Mouse (Mus musculus): ENCODE results near the gene Rnase11. TPM values are rescaled to one million over a fixed set of nuclear protein-coding genes. Genes with fewer than 3 reads are reported as not detected.

The Rnase11 gene
- total RNA-seq, 1 experiment = not detected

DNA sequence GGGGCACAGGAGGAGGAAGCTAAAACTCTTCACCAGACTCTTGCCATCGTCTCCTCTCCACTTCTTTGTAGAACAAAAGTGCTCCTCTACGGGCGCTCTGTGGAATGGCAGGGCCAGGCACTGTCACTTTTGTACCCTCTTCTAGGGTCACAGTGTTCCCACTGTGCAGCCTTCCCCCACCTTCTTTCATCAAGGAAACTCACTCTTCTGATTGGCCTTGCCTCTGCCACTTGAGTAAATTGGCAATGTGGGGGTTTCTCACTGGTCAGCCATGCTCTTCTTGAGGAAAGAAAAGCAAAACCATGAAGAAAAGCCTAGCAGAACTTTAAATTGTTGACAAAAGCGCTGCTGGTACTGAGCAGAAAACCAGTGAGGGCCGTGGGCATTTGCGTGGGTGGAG is 8.2 kb downstream of the Rnase11 start, which contains the start of gene Rnase9:
Rnase9 (minus strand) TSS at position 101 of the 400 bp plus-strand sequence.
- no peak within 1 kb of the TSS for H3K4me3 ChIP-seq (ENCODE audit: insufficient read depth in 1 of 2, low read depth in 1 of 2, low read length in 2 of 2, poor library complexity in 1 of 2, severe bottlenecking in 1 of 2)
- TF ChIP-seq ZNF384 (IDR thresholded peaks at IDR 0.05; ENCODE audit: low read depth, low read length) = no peak
- TF ChIP-seq HCFC1 (IDR thresholded peaks at IDR 0.05; ENCODE audit: borderline replicate concordance, insufficient read depth, low read length) = no peak
- DNase-seq (ENCODE audit: low read depth, low spot score) = no peak
- H3K27ac ChIP-seq (ENCODE audit: insufficient read depth, low read depth, low read length, poor library complexity, severe bottlenecking) = no peak within 1 kb of the TSS
- no peak within 1 kb of the TSS for H3K9ac ChIP-seq (ENCODE audit: insufficient read depth, low read depth, low read length, poor library complexity, severe bottlenecking)
- no peaks in the 10 kb centered on the region for H3K9me3 ChIP-seq (ENCODE audit: control insufficient read depth, insufficient read depth, low read depth, low read length)
- H3K4me1 ChIP-seq (ENCODE audit: control insufficient read depth in 2 of 2, insufficient read depth in 2 of 2, low read length in 2 of 2, poor library complexity in 1 of 2) = 0 out of 4 replicates have a peak, but pooled peaks cover 3 to 4% of the 10 kb centered on the region in 2 experiments
- no peaks in the 10 kb centered on the region for H3K36me3 ChIP-seq (ENCODE audit: control insufficient read depth, insufficient read depth, low read length, poor library complexity, severe bottlenecking)
- in situ Hi-C loops (cut with MboI; ENCODE audit: low sequenced_read_pairs in 2 of 2, unreplicated experiment in 2 of 2) = no loop called here

GRCm38 (mm10) chr14:51036214-51036613 is 13.7 kb downstream of the Rnase11 start:
- DNase-seq (ENCODE audit: low read depth, low spot score) = no peak
- TF ChIP-seq ZC3H11A (IDR thresholded peaks at IDR 0.05; ENCODE audit: borderline replicate concordance, low read depth, low read length) (no peak), MAFK (IDR thresholded peaks at IDR 0.05; ENCODE audit: insufficient read depth, low read depth, low read length) (no peak), ZNF384 (IDR thresholded peaks at IDR 0.05; ENCODE audit: low read depth, low read length) (no peak), CHD2 (IDR thresholded peaks at IDR 0.05; ENCODE audit: low read depth, low read length) (no peak), HCFC1 (IDR thresholded peaks at IDR 0.05; ENCODE audit: borderline replicate concordance, insufficient read depth, low read length) (no peak)
- Histone ChIP-seq H3K9me3 (ENCODE audit: control insufficient read depth, insufficient read depth, low read depth, low read length) (no peaks in the 10 kb centered on the region), H3K4me3 (ENCODE audit: insufficient read depth in 1 of 2, low read depth in 1 of 2, low read length in 2 of 2, poor library complexity in 1 of 2, severe bottlenecking in 1 of 2) (no peak overlapping the region), H3K36me3 (ENCODE audit: control insufficient read depth, insufficient read depth, low read length, poor library complexity, severe bottlenecking) (no peaks in the 10 kb centered on the region), H3K27ac (ENCODE audit: insufficient read depth, low read depth, low read length, poor library complexity, severe bottlenecking) (no peak overlapping the region), H3K9ac (ENCODE audit: insufficient read depth, low read depth, low read length, poor library complexity, severe bottlenecking) (no peak overlapping the region), H3K4me1 (ENCODE audit: control insufficient read depth in 2 of 2, insufficient read depth in 2 of 2, low read length in 2 of 2, poor library complexity in 1 of 2) (0 out of 4 replicates have a peak, but pooled peaks cover 0 to 3% of the 10 kb centered on the region in 2 experiments)
- in situ Hi-C loops (cut with MboI; ENCODE audit: low sequenced_read_pairs in 2 of 2, unreplicated experiment in 2 of 2) = no loop called here

GRCm38 (mm10) chr14:51035206-51035605 is 14.8 kb downstream of the Rnase11 start:
- in situ Hi-C loops (cut with MboI; ENCODE audit: low sequenced_read_pairs in 2 of 2, unreplicated experiment in 2 of 2) = no loop called here
- Histone ChIP-seq H3K9me3 (ENCODE audit: control insufficient read depth, insufficient read depth, low read depth, low read length) (no peaks in the 10 kb centered on the region), H3K36me3 (ENCODE audit: control insufficient read depth, insufficient read depth, low read length, poor library complexity, severe bottlenecking) (no peaks in the 10 kb centered on the region), H3K4me1 (ENCODE audit: control insufficient read depth in 2 of 2, insufficient read depth in 2 of 2, low read length in 2 of 2, poor library complexity in 1 of 2) (0 out of 4 replicates have a peak, but pooled peaks cover 0 to 3% of the 10 kb centered on the region in 2 experiments), H3K4me3 (ENCODE audit: insufficient read depth in 1 of 2, low read depth in 1 of 2, low read length in 2 of 2, poor library complexity in 1 of 2, severe bottlenecking in 1 of 2) (no peak overlapping the region), H3K9ac (ENCODE audit: insufficient read depth, low read depth, low read length, poor library complexity, severe bottlenecking) (no peak overlapping the region), H3K27ac (ENCODE audit: insufficient read depth, low read depth, low read length, poor library complexity, severe bottlenecking) (no peak overlapping the region)
- TF ChIP-seq ZC3H11A (IDR thresholded peaks at IDR 0.05; ENCODE audit: borderline replicate concordance, low read depth, low read length) = no peak
- DNase-seq (ENCODE audit: low read depth, low spot score) = no peak

GRCm38 (mm10) chr14:51027387-51028155 is 22.4 kb downstream of the Rnase11 start:
- in situ Hi-C loops (cut with MboI; ENCODE audit: low sequenced_read_pairs in 2 of 2, unreplicated experiment in 2 of 2) = no loop called here
- Histone ChIP-seq H3K9me3 (ENCODE audit: control insufficient read depth, insufficient read depth, low read depth, low read length) (no peaks in the 10 kb centered on the region), H3K27ac (ENCODE audit: insufficient read depth, low read depth, low read length, poor library complexity, severe bottlenecking) (no peak overlapping the region), H3K9ac (ENCODE audit: insufficient read depth, low read depth, low read length, poor library complexity, severe bottlenecking) (no peak overlapping the region), H3K36me3 (ENCODE audit: control insufficient read depth, insufficient read depth, low read length, poor library complexity, severe bottlenecking) (no peaks in the 10 kb centered on the region), H3K4me1 (ENCODE audit: control insufficient read depth in 2 of 2, insufficient read depth in 2 of 2, low read length in 2 of 2, poor library complexity in 1 of 2) (no peaks in the 10 kb centered on the region), H3K4me3 (ENCODE audit: insufficient read depth in 1 of 2, low read depth in 1 of 2, low read length in 2 of 2, poor library complexity in 1 of 2, severe bottlenecking in 1 of 2) (no peak overlapping the region)
- TF ChIP-seq CHD2 (IDR thresholded peaks at IDR 0.05; ENCODE audit: low read depth, low read length) = no peak
- no peak for TF ChIP-seq ZNF384 (IDR thresholded peaks at IDR 0.05; ENCODE audit: low read depth, low read length)
- TF ChIP-seq ZC3H11A (IDR thresholded peaks at IDR 0.05; ENCODE audit: borderline replicate concordance, low read depth, low read length) = no peak
- TF ChIP-seq MAFK (IDR thresholded peaks at IDR 0.05; ENCODE audit: insufficient read depth, low read depth, low read length) = no peak
- no peak for TF ChIP-seq HCFC1 (IDR thresholded peaks at IDR 0.05; ENCODE audit: borderline replicate concordance, insufficient read depth, low read length)
- DNase-seq (ENCODE audit: low read depth, low spot score) = no peak
